Mouse (Mus musculus): Measurements from ENCODE around the gene Pigx. TPM values are rescaled to one million over a fixed set of nuclear protein-coding genes. Genes with fewer than 3 reads are reported as not detected.

Gene Pigx
- polyA plus RNA-seq, 1 experiment from 2014 or later = 105 TPM

- no peak for TF ChIP-seq CTCF (IDR thresholded peaks at IDR 0.05; ENCODE audit: low read depth)
- no peak for DNase-seq
Measured at GRCm38 (mm10) chr16:32062226-32062625, 37.3 kb downstream of the Pigx start.

GRCm38 (mm10) chr16:32059840-32060523 is 39.6 kb downstream of the Pigx start:
- Histone ChIP-seq H3K27ac (ENCODE audit: low read depth) (no peak overlapping the region), H3K4me3 (ENCODE audit: low read depth, low read length) (no peak overlapping the region), H3K4me2 (no peak overlapping the region), H3K27me3 (ENCODE audit: insufficient read depth, low read length) (no peaks in the 10 kb centered on the region), H3K36me3 (ENCODE audit: insufficient read depth) (no peaks in the 10 kb centered on the region), H3K4me1 (ENCODE audit: insufficient read depth) (no peaks in the 10 kb centered on the region), H3K9me3 (ENCODE audit: low read depth, low read length) (no peaks in the 10 kb centered on the region), H3K9ac (no peak overlapping the region)
- 68% methylated on average over 6 of the region's 6 CpGs for WGBS
- no peak for TF ChIP-seq CTCF (IDR thresholded peaks at IDR 0.05; ENCODE audit: low read depth)
- DNase-seq (no peak), ATAC-seq (ENCODE audit: insufficient read depth) (no peak)

More at GRCm38 (mm10) chr16:32062226-32062625, 37.3 kb downstream of the Pigx start:
- no peaks in the 10 kb centered on the region for H3K27me3 ChIP-seq (ENCODE audit: insufficient read depth, low read length)
- H3K36me3 ChIP-seq (ENCODE audit: insufficient read depth) = no peaks in the 10 kb centered on the region
- 58% methylated on average over 2 of the region's 2 CpGs for WGBS
- no peak overlapping the region for H3K27ac ChIP-seq (ENCODE audit: low read depth)
- H3K4me2 ChIP-seq = no peak overlapping the region
- no peaks in the 10 kb centered on the region for H3K9me3 ChIP-seq (ENCODE audit: low read depth, low read length)
- no peaks in the 10 kb centered on the region for H3K4me1 ChIP-seq (ENCODE audit: insufficient read depth)
- no peak overlapping the region for H3K9ac ChIP-seq
- H3K4me3 ChIP-seq (ENCODE audit: low read depth, low read length) = no peak overlapping the region
- no peak for ATAC-seq (ENCODE audit: insufficient read depth)

GRCm38 (mm10) chr16:32058817-32059216 is 40.7 kb downstream of the Pigx start:
- ATAC-seq (ENCODE audit: insufficient read depth) (no peak), DNase-seq (no peak)
- H3K4me2 ChIP-seq = no peak overlapping the region
- no peaks in the 10 kb centered on the region for H3K9me3 ChIP-seq (ENCODE audit: low read depth, low read length)
- TF ChIP-seq CTCF (IDR thresholded peaks at IDR 0.05; ENCODE audit: low read depth) = no peak
- H3K4me3 ChIP-seq (ENCODE audit: low read depth, low read length) = no peak overlapping the region
- no peak overlapping the region for H3K9ac ChIP-seq
- H3K36me3 ChIP-seq (ENCODE audit: insufficient read depth) = no peaks in the 10 kb centered on the region
- H3K27me3 ChIP-seq (ENCODE audit: insufficient read depth, low read length) = no peaks in the 10 kb centered on the region
- H3K27ac ChIP-seq (ENCODE audit: low read depth) = no peak overlapping the region
- WGBS = 73% methylated on average over 5 of the region's 5 CpGs
- no peaks in the 10 kb centered on the region for H3K4me1 ChIP-seq (ENCODE audit: insufficient read depth)

GRCm38 (mm10) chr16:32042367-32042766 is 57.2 kb downstream of the Pigx start:
- ATAC-seq (ENCODE audit: insufficient read depth) = no peak
- peaks cover 78% of the 10 kb centered on the region for H3K36me3 ChIP-seq (ENCODE audit: insufficient read depth)
- H3K9me3 ChIP-seq (ENCODE audit: low read depth, low read length) = no peaks in the 10 kb centered on the region
- peak; percentile 47 for TF ChIP-seq CTCF (IDR thresholded peaks at IDR 0.05; ENCODE audit: low read depth)
- no peak overlapping the region for H3K27ac ChIP-seq (ENCODE audit: low read depth)
- H3K9ac ChIP-seq = no peak overlapping the region
- WGBS = 87% methylated on average over 4 of the region's 4 CpGs
- no peaks in the 10 kb centered on the region for H3K4me1 ChIP-seq (ENCODE audit: insufficient read depth)
- DNase-seq = no peak
- H3K27me3 ChIP-seq (ENCODE audit: insufficient read depth, low read length) = no peaks in the 10 kb centered on the region
- H3K4me2 ChIP-seq = no peak overlapping the region
- H3K4me3 ChIP-seq (ENCODE audit: low read depth, low read length) = no peak overlapping the region

Other genes starting within 250 kb of the Pigx start
- 0.08 TPM in 1 of 2 replicates, not detected in the other for gene Meltf, start 220.9 kb downstream of the Pigx start, polyA plus RNA-seq (2014; fragmentation: Nextera tagmentation; extraction: Ambion mirVana)
- gene Pigz, start 165.9 kb downstream of the Pigx start, polyA plus RNA-seq (2014; fragmentation: Nextera tagmentation; extraction: Ambion mirVana) = 0.42 and 0.43 TPM in 2 replicates
- 80.1 and 80.5 TPM in 2 replicates for gene 0610012G03Rik, start 151.2 kb downstream of the Pigx start, polyA plus RNA-seq (2014; fragmentation: Nextera tagmentation; extraction: Ambion mirVana)
- gene Ncbp2, start 151.2 kb downstream of the Pigx start, polyA plus RNA-seq (2014; fragmentation: Nextera tagmentation; extraction: Ambion mirVana) = 115 and 117 TPM in 2 replicates
- gene Senp5, start 96.5 kb downstream of the Pigx start, polyA plus RNA-seq (2014; fragmentation: Nextera tagmentation; extraction: Ambion mirVana) = 10.5 and 10.9 TPM in 2 replicates
- gene Pak2, start 20.4 kb downstream of the Pigx start, polyA plus RNA-seq (2014; fragmentation: Nextera tagmentation; extraction: Ambion mirVana) = 38.2 and 39.8 TPM in 2 replicates
- 29.0 and 33.9 TPM in 2 replicates for gene Cep19, start 60 bp upstream of the Pigx start, polyA plus RNA-seq (2014; fragmentation: Nextera tagmentation; extraction: Ambion mirVana)
- 37.6 and 42.6 TPM in 2 replicates for gene Nrros, start 65.9 kb upstream of the Pigx start, polyA plus RNA-seq (2014; fragmentation: Nextera tagmentation; extraction: Ambion mirVana)
- not detected in 2 replicates for gene Bex6, start 80.1 kb upstream of the Pigx start, polyA plus RNA-seq (2014; fragmentation: Nextera tagmentation; extraction: Ambion mirVana)
- gene Fbxo45, start 147.4 kb upstream of the Pigx start, polyA plus RNA-seq (2014; fragmentation: Nextera tagmentation; extraction: Ambion mirVana) = 19.9 and 23.9 TPM in 2 replicates
- 17.3 and 20.4 TPM in 2 replicates for gene Wdr53, start 147.5 kb upstream of the Pigx start, polyA plus RNA-seq (2014; fragmentation: Nextera tagmentation; extraction: Ambion mirVana)
- not detected in 2 replicates for gene Smco1, start 171.7 kb upstream of the Pigx start, polyA plus RNA-seq (2014; fragmentation: Nextera tagmentation; extraction: Ambion mirVana)
- gene Rnf168, start 177.7 kb upstream of the Pigx start, polyA plus RNA-seq (2014; fragmentation: Nextera tagmentation; extraction: Ambion mirVana) = 32.3 and 36.1 TPM in 2 replicates
- 20.8 and 23.2 TPM in 2 replicates for gene Ubxn7, start 232.5 kb upstream of the Pigx start, polyA plus RNA-seq (2014; fragmentation: Nextera tagmentation; extraction: Ambion mirVana)

Measured in lung, embryonic 14.5 days (tissue).